ENCODE assay signal across 21 mouse cellular contexts in genomic region chr1:185080118-185080517, GRCm38 (mm10).
DNase-seq lines count a peak whose midpoint lies in the region; ATAC-seq and TF ChIP-seq lines count a peak whose summit lies in the region.
"Had no signal": no experiment of that assay in that cellular context is flagged by ENCODE, and none has a peak within 500 bp of the region (broad histone marks: within the 10 kb centered on the region; RNA-seq: fewer than 3 reads in every experiment).

No protein-coding gene starts in this region.

- TF ChIP-seq CTCF in ES-Bruce4 (IDR thresholded peaks at IDR 0.05; ENCODE audit: low read depth, low read length), result no peak

- H3K9me3 ChIP-seq in forebrain, embryonic 15.5 days, result no peaks in the 10 kb centered on the region
- no peaks in the 10 kb centered on the region for H3K9me3 ChIP-seq in forebrain, embryonic 14.5 days (replicated peaks; ENCODE audit: control insufficient read depth, low read length)
- H3K9me3 ChIP-seq in ES-Bruce4 (replicated peaks; ENCODE audit: control insufficient read depth, insufficient read depth, low read length, poor library complexity, severe bottlenecking), result peaks cover 14% of the 10 kb centered on the region
- no peaks in the 10 kb centered on the region for H3K9me3 ChIP-seq in hindbrain, embryonic 12.5 days (replicated peaks)
- H3K9me3 ChIP-seq in midbrain, embryonic 14.5 days (ENCODE audit: control insufficient read depth, low read length), result 0 out of 2 replicates have a peak, but pooled peaks cover 4% of the 10 kb centered on the region
- H3K9me3 ChIP-seq: embryonic facial prominence, embryonic 12.5 days; kidney, embryonic 15.5 days; stomach, embryonic 15.5 days had no signal

- no peak for ATAC-seq in forebrain, embryonic 15.5 days (replicated peaks)
- no peak for ATAC-seq in forebrain, embryonic 14.5 days
- ATAC-seq in hindbrain, embryonic 12.5 days (ENCODE audit: low FRiP score), result no peak
- ATAC-seq in midbrain, embryonic 14.5 days (ENCODE audit: low FRiP score, low TSS enrichment), result no peak
- ATAC-seq in frontal cortex, adult (ENCODE audit: low TSS enrichment), result no peak
- ATAC-seq: intestine, postnatal 0 days had no signal

- DNase-seq in forebrain, embryonic 14.5 days (ENCODE audit: low spot score), result no peak
- DNase-seq in midbrain, embryonic 14.5 days, result peak; percentile 19
- DNase-seq in left cerebral cortex, postnatal 14 days (ENCODE audit: low spot score in 2 of 2), result no peak
- DNase-seq: adrenal gland, adult 2 months; B cell, adult 2 months; cerebellum, adult 9-10 months; gastrocnemius, postnatal 25 days; kidney, postnatal 4 days; layer of hippocampus, adult 9-11 months; thymus, adult 18-20 months; thymus, postnatal 4 days had no signal

- TF ChIP-seq POLR2A in ES-Bruce4 (IDR thresholded peaks at IDR 0.05; ENCODE audit: insufficient read depth, low read length), result no peak

- no peak overlapping the region for H3K4me2 ChIP-seq in forebrain, embryonic 15.5 days (replicated peaks)
- H3K4me2 ChIP-seq in forebrain, embryonic 14.5 days (ENCODE audit: low read length), result no peak overlapping the region
- no peak overlapping the region for H3K4me2 ChIP-seq in hindbrain, embryonic 12.5 days (replicated peaks)
- no peak overlapping the region for H3K4me2 ChIP-seq in midbrain, embryonic 14.5 days (ENCODE audit: low read length)
- H3K4me2 ChIP-seq: embryonic facial prominence, embryonic 12.5 days; kidney, embryonic 15.5 days; stomach, embryonic 15.5 days had no signal

- intact Hi-C loops in left cerebral cortex, postnatal 14 days (cut with DNase I), result no loop called here

- H3K9ac ChIP-seq in forebrain, embryonic 15.5 days (replicated peaks), result no peak overlapping the region
- H3K9ac ChIP-seq in forebrain, embryonic 14.5 days (ENCODE audit: low read length), result no peak overlapping the region
- H3K9ac ChIP-seq in ES-Bruce4 (ENCODE audit: low read depth, poor library complexity, severe bottlenecking), result no peak overlapping the region
- no peak overlapping the region for H3K9ac ChIP-seq in hindbrain, embryonic 12.5 days
- no peak overlapping the region for H3K9ac ChIP-seq in midbrain, embryonic 14.5 days (replicated peaks; ENCODE audit: low read length)
- H3K9ac ChIP-seq: embryonic facial prominence, embryonic 12.5 days; kidney, embryonic 15.5 days; liver, embryonic 14.5 days; stomach, embryonic 15.5 days had no signal

- H3K27ac ChIP-seq in forebrain, embryonic 15.5 days (replicated peaks), result 0 out of 2 replicates have a peak overlapping the region, but pooled peaks have one; percentile 32
- H3K27ac ChIP-seq in forebrain, embryonic 14.5 days (ENCODE audit: low read depth, low read length), result no peak overlapping the region
- H3K27ac ChIP-seq in ES-Bruce4 (ENCODE audit: insufficient read depth, low read length), result peak overlapping the region; percentile 72
- H3K27ac ChIP-seq in hindbrain, embryonic 12.5 days, result peak overlapping the region; percentile 48; the same call in 1 of the 2 replicates
- H3K27ac ChIP-seq in midbrain, embryonic 14.5 days (replicated peaks; ENCODE audit: low read depth, low read length), result peak overlapping the region; percentile 10
- H3K27ac ChIP-seq: embryonic facial prominence, embryonic 12.5 days; kidney, embryonic 15.5 days; liver, embryonic 14.5 days; stomach, embryonic 15.5 days had no signal

- 27% methylated on average over 3 of the region's 3 CpGs for WGBS in forebrain, embryonic 15.5 days
- 17% methylated on average over 3 of the region's 3 CpGs for WGBS in forebrain, embryonic 14.5 days
- 30% methylated on average over 3 of the region's 3 CpGs for WGBS in hindbrain, embryonic 12.5 days
- WGBS in midbrain, embryonic 14.5 days, result 22% methylated on average over 3 of the region's 3 CpGs

- no peaks in the 10 kb centered on the region for H3K36me3 ChIP-seq in forebrain, embryonic 15.5 days
- H3K36me3 ChIP-seq in forebrain, embryonic 14.5 days (ENCODE audit: control insufficient read depth, insufficient read depth, low read length), result no peaks in the 10 kb centered on the region
- H3K36me3 ChIP-seq in ES-Bruce4 (ENCODE audit: control insufficient read depth, insufficient read depth, low read length, poor library complexity, severe bottlenecking), result no peaks in the 10 kb centered on the region
- H3K36me3 ChIP-seq in hindbrain, embryonic 12.5 days, result no peaks in the 10 kb centered on the region
- no peaks in the 10 kb centered on the region for H3K36me3 ChIP-seq in midbrain, embryonic 14.5 days (ENCODE audit: control insufficient read depth, insufficient read depth, low read length)
- H3K36me3 ChIP-seq: embryonic facial prominence, embryonic 12.5 days; kidney, embryonic 15.5 days; stomach, embryonic 15.5 days had no signal

- H3K4me1 ChIP-seq in forebrain, embryonic 15.5 days, result peaks cover 10% of the 10 kb centered on the region
- H3K4me1 ChIP-seq in forebrain, embryonic 14.5 days (ENCODE audit: control insufficient read depth, insufficient read depth, low read length), result peaks cover 6% of the 10 kb centered on the region
- H3K4me1 ChIP-seq in ES-Bruce4 (ENCODE audit: control insufficient read depth, insufficient read depth, low read length), result no peaks in the 10 kb centered on the region
- peaks cover 13% of the 10 kb centered on the region for H3K4me1 ChIP-seq in hindbrain, embryonic 12.5 days
- peaks cover 4% of the 10 kb centered on the region; the same call in 1 of the 2 replicates for H3K4me1 ChIP-seq in midbrain, embryonic 14.5 days (ENCODE audit: control insufficient read depth, insufficient read depth, low read length)
- H3K4me1 ChIP-seq: embryonic facial prominence, embryonic 12.5 days; kidney, embryonic 15.5 days; stomach, embryonic 15.5 days had no signal

- no peak overlapping the region for H3K4me3 ChIP-seq in forebrain, embryonic 15.5 days
- H3K4me3 ChIP-seq in forebrain, embryonic 14.5 days (ENCODE audit: low read depth, low read length), result no peak overlapping the region
- no peak overlapping the region for H3K4me3 ChIP-seq in ES-Bruce4 (ENCODE audit: low read depth, low read length)
- no peak overlapping the region for H3K4me3 ChIP-seq in hindbrain, embryonic 12.5 days
- H3K4me3 ChIP-seq in midbrain, embryonic 14.5 days (replicated peaks; ENCODE audit: low read depth, low read length), result no peak overlapping the region
- H3K4me3 ChIP-seq: embryonic facial prominence, embryonic 12.5 days; erythroblast, embryonic 14.5 days; kidney, embryonic 15.5 days; stomach, embryonic 15.5 days had no signal

- TF ChIP-seq EP300 in ES-Bruce4 (IDR thresholded peaks at IDR 0.05; ENCODE audit: insufficient read depth, low read depth, low read length), result 0 out of 2 replicates have a peak, but pooled peaks have one; percentile 21

- no peaks in the 10 kb centered on the region for H3K27me3 ChIP-seq in forebrain, embryonic 15.5 days
- no peaks in the 10 kb centered on the region for H3K27me3 ChIP-seq in forebrain, embryonic 14.5 days (replicated peaks; ENCODE audit: control insufficient read depth, insufficient read depth, low read length)
- H3K27me3 ChIP-seq in ES-Bruce4 (ENCODE audit: control insufficient read depth, insufficient read depth, low read length, poor library complexity, severe bottlenecking), result no peaks in the 10 kb centered on the region
- no peaks in the 10 kb centered on the region for H3K27me3 ChIP-seq in hindbrain, embryonic 12.5 days
- H3K27me3 ChIP-seq in midbrain, embryonic 14.5 days (ENCODE audit: control insufficient read depth, insufficient read depth, low read length), result no peaks in the 10 kb centered on the region
- H3K27me3 ChIP-seq: embryonic facial prominence, embryonic 12.5 days; kidney, embryonic 15.5 days; stomach, embryonic 15.5 days had no signal
